26 mouse cellular contexts compared by ENCODE assay signal in genomic region chrX:99430358-99430757, GRCm38 (mm10).
"Had no signal": no experiment of that assay in that cellular context is flagged by ENCODE, and none has a peak within 500 bp of the region (broad histone marks: within the 10 kb centered on the region; RNA-seq: fewer than 3 reads in every experiment).

No protein-coding gene starts in this region.

- H3K4me3 ChIP-seq: embryonic facial prominence, embryonic 10.5 days; embryonic facial prominence, embryonic 12.5 days; embryonic facial prominence, embryonic 13.5 days; embryonic facial prominence, embryonic 15.5 days; erythroblast, embryonic 14.5 days; forebrain, embryonic 10.5 days; forebrain, embryonic 12.5 days; forebrain, embryonic 15.5 days; gastrocnemius, adult 2 months; heart, adult 2 months; heart, embryonic 10.5 days had no signal

- DNase-seq: cerebellum, adult 8-10 months; cerebellum, adult 9-10 months; cerebellum, adult 9-11 months; cerebellum, postnatal 14 days; cerebellum, postnatal 25 days; cerebellum, postnatal 36 days; embryo, embryonic 11 days; forebrain, postnatal 0 days; gastrocnemius, adult 2 months; gastrocnemius, postnatal 10 days; gastrocnemius, postnatal 14 days; gastrocnemius, postnatal 25 days; gastrocnemius, postnatal 36 days; heart, adult 11 months; heart, adult 18-20 months; heart, adult 2 months had no signal

- H3K9me3 ChIP-seq: embryonic facial prominence, embryonic 10.5 days; embryonic facial prominence, embryonic 12.5 days; embryonic facial prominence, embryonic 13.5 days; embryonic facial prominence, embryonic 15.5 days; forebrain, embryonic 10.5 days; forebrain, embryonic 12.5 days; forebrain, embryonic 15.5 days; heart, embryonic 10.5 days had no signal

- H3K4me2 ChIP-seq: embryonic facial prominence, embryonic 12.5 days; embryonic facial prominence, embryonic 13.5 days; embryonic facial prominence, embryonic 15.5 days; forebrain, embryonic 12.5 days; forebrain, embryonic 15.5 days; heart, embryonic 11.5 days had no signal

- H3K27me3 ChIP-seq: forebrain, embryonic 15.5 days had no signal

- ATAC-seq: forebrain, postnatal 0 days had no signal

- H3K9ac ChIP-seq: embryonic facial prominence, embryonic 12.5 days; embryonic facial prominence, embryonic 13.5 days; embryonic facial prominence, embryonic 15.5 days; forebrain, embryonic 12.5 days; forebrain, embryonic 15.5 days; forebrain, postnatal 0 days had no signal

- H3K27ac ChIP-seq: embryonic facial prominence, embryonic 10.5 days; embryonic facial prominence, embryonic 12.5 days; embryonic facial prominence, embryonic 13.5 days; embryonic facial prominence, embryonic 15.5 days; forebrain, embryonic 10.5 days; forebrain, embryonic 12.5 days; forebrain, embryonic 15.5 days; gastrocnemius, adult 2 months; heart, adult 2 months; heart, embryonic 10.5 days had no signal

- H3K36me3 ChIP-seq: embryonic facial prominence, embryonic 10.5 days; embryonic facial prominence, embryonic 12.5 days; embryonic facial prominence, embryonic 13.5 days; embryonic facial prominence, embryonic 15.5 days; forebrain, embryonic 10.5 days; forebrain, embryonic 12.5 days; forebrain, embryonic 15.5 days; heart, embryonic 10.5 days had no signal
